Mouse (Mus musculus) limb, embryonic 11.5 days (tissue): ENCODE measurements around the gene Fgd3. TPM values are rescaled to one million over a fixed set of nuclear protein-coding genes. Genes with fewer than 3 reads are reported as not detected.

Source experiments
- ATAC-seq: fragments of 200-750 bp; cut with Nextera tagmentation; 2 replicates; pipeline ENCODE4 v1.8.0; 2017; ENCODE audit warnings: low read depth; ENCODE audit not compliant: insufficient number of reproducible peaks, low FRiP score, low TSS enrichment
- DNase-seq: peaks from one replicate; pipeline ENCODE4 v3.0.0-alpha.2; 2015; ENCODE audit warnings: low spot score
- H3K27ac ChIP-seq: fragments of 300-500 bp; sonication (generic); replicated peaks from 2 replicates; pipeline ENCODE4 v1.5.1; 2014; ENCODE audit warnings: low read depth, mild to moderate bottlenecking, low read length
- H3K27me3 ChIP-seq: fragments of 300-500 bp; sonication (generic); 2 replicates; pipeline ENCODE4 v1.6.1; 2014; ENCODE audit warnings: mild to moderate bottlenecking, low read length, mixed read lengths; ENCODE audit not compliant: control insufficient read depth, insufficient read depth
- H3K36me3 ChIP-seq: fragments of 300-500 bp; sonication (generic); 2 replicates; pipeline ENCODE4 v1.6.1; 2014; ENCODE audit warnings: mild to moderate bottlenecking, low read length, moderate library complexity, mixed read lengths; ENCODE audit not compliant: control insufficient read depth, insufficient read depth
- H3K4me1 ChIP-seq: fragments of 300-500 bp; sonication (generic); 2 replicates; pipeline ENCODE4 v1.6.1; 2014; ENCODE audit warnings: low read length, mixed read lengths; ENCODE audit not compliant: control insufficient read depth, insufficient read depth
- H3K4me2 ChIP-seq: fragments of 300-500 bp; sonication (generic); 2 replicates; pipeline ENCODE4 v1.6.1; 2014; ENCODE audit warnings: low read depth, mild to moderate bottlenecking, moderate library complexity; ENCODE audit not compliant: severe bottlenecking
- H3K4me3 ChIP-seq: fragments of 300-500 bp; sonication (generic); 2 replicates; pipeline ENCODE4 v1.5.1; 2014; ENCODE audit warnings: low read depth, low read length
- H3K9ac ChIP-seq: fragments of 300-500 bp; sonication (generic); 2 replicates; pipeline ENCODE4 v1.6.1; 2014; ENCODE audit warnings: mild to moderate bottlenecking, low read length
- H3K9me3 ChIP-seq: fragments of 300-500 bp; sonication (generic); 2 replicates; pipeline ENCODE4 v1.6.1; 2016; ENCODE audit warnings: low read length; ENCODE audit not compliant: control insufficient read depth
- WGBS: fragments of 180-500 bp; shearing (Covaris S2); extraction: QIAGEN DNeasy Blood & Tissue Kit; methylation state at CpG from one replicate; pipeline ENCODE4 v1.1.7; 2014; 5-methylcytosine and 5-hydroxymethylcytosine counted together
- polyA plus RNA-seq: library from polyadenylated mRNA; unstranded; fragments of >200 nt; fragmentation: Nextera tagmentation; extraction: Ambion mirVana; gene quantifications from 2 replicates; pipeline ENCODE4 v1.2.1, GENCODE M21; 2014

Gene Fgd3
- polyA plus RNA-seq, 1 experiment from 2014 or later = 0.37 TPM

GRCm38 (mm10) chr13:49257819-49258313, 62.2 kb downstream of the Fgd3 start:
- Histone ChIP-seq H3K27ac (no peak overlapping the region), H3K4me1 (no peaks in the 10 kb centered on the region), H3K4me3 (no peak overlapping the region), H3K36me3 (no peaks in the 10 kb centered on the region), H3K9ac (no peak overlapping the region), H3K4me2 (no peak overlapping the region), H3K9me3 (no peaks in the 10 kb centered on the region), H3K27me3 (no peaks in the 10 kb centered on the region)
- no peak for ATAC-seq
- 70% methylated on average over 3 of the region's 3 CpGs for WGBS
- no peak for DNase-seq

GRCm38 (mm10) chr13:49252746-49253145, 67.4 kb downstream of the Fgd3 start:
- 0 out of 2 replicates have a peak, but pooled peaks cover 2% of the 10 kb centered on the region for H3K4me1 ChIP-seq
- no peak overlapping the region for H3K4me3 ChIP-seq
- peaks cover 10% of the 10 kb centered on the region for H3K27me3 ChIP-seq
- DNase-seq = no peak
- H3K9me3 ChIP-seq = no peaks in the 10 kb centered on the region
- no peak overlapping the region for H3K9ac ChIP-seq
- 90% methylated on average over 13 of the region's 13 CpGs for WGBS
- no peaks in the 10 kb centered on the region for H3K36me3 ChIP-seq
- H3K27ac ChIP-seq = no peak overlapping the region
- no peak for ATAC-seq
- H3K4me2 ChIP-seq = no peak overlapping the region

DNA sequence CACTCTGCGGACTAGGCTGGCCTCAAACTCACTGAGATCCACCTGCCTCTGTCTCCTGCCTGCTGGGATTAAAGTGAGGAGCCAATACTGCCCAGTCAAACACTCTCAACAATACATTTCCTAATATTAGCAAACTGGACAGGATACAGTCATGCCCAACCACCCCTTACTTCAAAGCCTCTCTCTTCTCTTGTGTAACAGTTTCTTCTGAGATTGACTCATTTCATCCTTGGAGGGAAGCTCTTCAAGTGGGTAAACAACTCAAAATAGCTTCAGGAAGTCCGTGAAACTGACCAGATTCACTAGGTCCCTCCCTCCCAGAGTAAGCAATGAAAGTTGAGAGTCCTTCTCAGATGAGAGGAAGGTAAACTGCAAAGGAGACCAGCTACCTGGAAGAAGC, 68.0 kb downstream of the Fgd3 start:
- no peak overlapping the region for H3K4me3 ChIP-seq
- 78% methylated on average over 2 of the region's 2 CpGs for WGBS
- no peak overlapping the region for H3K27ac ChIP-seq
- H3K27me3 ChIP-seq = peaks cover 17% of the 10 kb centered on the region
- DNase-seq (no peak), ATAC-seq (no peak)
- no peak overlapping the region for H3K9ac ChIP-seq
- no peaks in the 10 kb centered on the region for H3K36me3 ChIP-seq
- no peaks in the 10 kb centered on the region for H3K9me3 ChIP-seq
- H3K4me1 ChIP-seq = 0 out of 2 replicates have a peak, but pooled peaks cover 2% of the 10 kb centered on the region
- H3K4me2 ChIP-seq = no peak overlapping the region

DNA sequence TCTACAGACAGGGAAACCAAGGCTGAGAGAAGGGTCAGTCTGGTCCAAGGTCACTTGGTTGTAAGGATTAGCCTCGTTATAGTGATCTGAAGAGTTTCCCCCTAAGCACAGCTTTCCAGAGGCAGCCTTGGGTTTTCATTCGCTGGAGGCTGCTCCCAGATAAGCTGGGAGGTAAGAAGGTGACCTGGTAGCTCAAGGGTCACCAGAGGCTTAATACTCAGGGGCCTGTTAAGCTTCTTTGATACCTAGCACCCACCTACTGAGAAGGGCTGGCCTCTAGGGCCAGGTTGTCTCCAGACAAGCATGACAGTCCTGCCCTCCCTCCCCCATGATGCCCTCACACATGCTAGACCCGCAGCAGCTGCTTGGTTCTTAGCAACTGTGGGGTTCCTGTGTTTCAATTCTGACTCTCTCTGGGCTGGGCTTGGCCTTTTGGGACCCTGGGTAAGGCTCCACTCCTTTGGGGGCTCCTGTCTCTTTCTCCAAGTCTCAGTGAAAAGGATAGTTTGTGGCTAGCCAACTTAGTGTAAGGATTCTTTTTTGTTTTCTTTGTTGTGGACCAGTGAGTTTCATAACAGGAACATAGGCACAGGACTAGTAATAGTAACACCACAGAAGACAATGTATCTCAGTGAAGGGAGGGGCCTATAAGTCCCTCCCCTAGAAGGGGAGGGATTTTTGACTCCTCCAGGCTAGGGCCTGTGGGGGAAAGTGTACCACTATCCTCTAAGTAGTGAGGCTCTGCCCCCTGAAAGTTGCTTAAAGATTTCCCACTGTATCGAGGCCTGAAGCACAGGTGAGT, 69.2 kb downstream of the Fgd3 start:
- no peak overlapping the region for H3K4me2 ChIP-seq
- 40% methylated on average over 4 of the region's 4 CpGs for WGBS
- no peak for ATAC-seq
- H3K36me3 ChIP-seq = no peaks in the 10 kb centered on the region
- no peaks in the 10 kb centered on the region for H3K9me3 ChIP-seq
- 0 out of 2 replicates have a peak, but pooled peaks cover 2% of the 10 kb centered on the region for H3K4me1 ChIP-seq
- H3K9ac ChIP-seq = no peak overlapping the region
- H3K4me3 ChIP-seq = no peak overlapping the region
- no peak overlapping the region for H3K27ac ChIP-seq
- H3K27me3 ChIP-seq = peaks cover 23% of the 10 kb centered on the region
- no peak for DNase-seq

DNA sequence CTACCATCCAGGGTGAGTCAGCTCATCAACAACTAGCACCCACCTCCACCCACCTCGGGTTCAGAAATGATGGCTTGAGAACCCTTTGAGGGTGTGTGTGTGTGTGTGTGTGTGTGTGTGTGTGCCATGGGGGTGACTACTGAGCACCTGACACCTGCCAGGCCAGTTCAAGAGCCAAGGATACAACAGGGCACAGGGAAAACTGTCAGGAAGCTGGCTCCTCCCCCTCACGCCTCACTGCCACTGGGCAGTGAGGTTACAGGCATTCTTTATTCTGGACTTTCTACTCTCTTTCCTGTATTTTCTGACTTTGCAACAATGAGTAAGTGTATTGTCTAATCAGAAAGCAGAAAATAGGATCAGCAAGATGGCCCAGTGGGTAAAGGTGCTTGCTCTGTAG, 70.5 kb downstream of the Fgd3 start:
- WGBS = 71% methylated on average over 2 of the region's 2 CpGs
- DNase-seq = no peak
- no peak overlapping the region for H3K27ac ChIP-seq
- no peak overlapping the region for H3K4me3 ChIP-seq
- no peak overlapping the region for H3K9ac ChIP-seq
- 0 out of 2 replicates have a peak, but pooled peaks cover 2% of the 10 kb centered on the region for H3K4me1 ChIP-seq
- no peaks in the 10 kb centered on the region for H3K36me3 ChIP-seq
- H3K4me2 ChIP-seq = no peak overlapping the region
- H3K27me3 ChIP-seq = peaks cover 25% of the 10 kb centered on the region
- ATAC-seq = no peak
- H3K9me3 ChIP-seq = no peaks in the 10 kb centered on the region

DNA sequence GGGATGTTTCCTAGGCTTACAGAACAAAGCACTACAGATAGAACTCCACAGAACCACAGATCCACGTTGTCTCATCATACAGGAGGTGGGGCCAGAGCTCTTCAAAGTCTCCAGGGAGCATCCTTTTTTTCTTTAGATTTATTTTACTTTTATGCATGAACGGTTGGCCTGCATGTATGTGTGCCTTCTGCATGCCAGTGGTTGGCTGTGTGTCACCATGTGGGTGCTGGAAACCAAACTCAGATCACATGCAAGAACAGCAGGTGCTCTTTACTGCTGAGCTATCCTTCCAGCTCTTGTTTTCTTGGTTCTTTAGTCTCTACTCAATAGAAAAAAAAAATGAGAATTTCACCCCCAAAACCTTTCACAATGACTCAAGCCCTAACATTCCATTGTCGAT, 71.2 kb downstream of the Fgd3 start:
- no peak overlapping the region for H3K4me2 ChIP-seq
- no peak for ATAC-seq
- 65% methylated on average over 3 of the region's 3 CpGs for WGBS

GRCm38 (mm10) chr13:49248467-49248862, 71.6 kb downstream of the Fgd3 start, which contains the start of gene Susd3:
Gene Susd3, minus strand, starts transcription at chr13:49248706.
- Histone ChIP-seq H3K4me1 (0 out of 2 replicates have a peak, but pooled peaks cover 2% of the 10 kb centered on the region), H3K9ac (no peak within 1 kb of the TSS), H3K27ac (no peak within 1 kb of the TSS), H3K4me2 (peak within 1 kb of the TSS; percentile 68), H3K4me3 (peak within 1 kb of the TSS; percentile 36), H3K27me3 (peaks cover 25% of the 10 kb centered on the region), H3K36me3 (no peaks in the 10 kb centered on the region), H3K9me3 (no peaks in the 10 kb centered on the region)
- DNase-seq = no peak
- 19% methylated on average over 7 of the region's 8 CpGs for WGBS
- no peak for ATAC-seq

More for the DNA sequence above, 71.2 kb downstream of the Fgd3 start:
- Histone ChIP-seq H3K36me3 (no peaks in the 10 kb centered on the region), H3K9me3 (no peaks in the 10 kb centered on the region), H3K27ac (no peak overlapping the region), H3K27me3 (peaks cover 25% of the 10 kb centered on the region), H3K9ac (no peak overlapping the region), H3K4me3 (no peak overlapping the region), H3K4me1 (0 out of 2 replicates have a peak, but pooled peaks cover 2% of the 10 kb centered on the region)
- DNase-seq = no peak

DNA sequence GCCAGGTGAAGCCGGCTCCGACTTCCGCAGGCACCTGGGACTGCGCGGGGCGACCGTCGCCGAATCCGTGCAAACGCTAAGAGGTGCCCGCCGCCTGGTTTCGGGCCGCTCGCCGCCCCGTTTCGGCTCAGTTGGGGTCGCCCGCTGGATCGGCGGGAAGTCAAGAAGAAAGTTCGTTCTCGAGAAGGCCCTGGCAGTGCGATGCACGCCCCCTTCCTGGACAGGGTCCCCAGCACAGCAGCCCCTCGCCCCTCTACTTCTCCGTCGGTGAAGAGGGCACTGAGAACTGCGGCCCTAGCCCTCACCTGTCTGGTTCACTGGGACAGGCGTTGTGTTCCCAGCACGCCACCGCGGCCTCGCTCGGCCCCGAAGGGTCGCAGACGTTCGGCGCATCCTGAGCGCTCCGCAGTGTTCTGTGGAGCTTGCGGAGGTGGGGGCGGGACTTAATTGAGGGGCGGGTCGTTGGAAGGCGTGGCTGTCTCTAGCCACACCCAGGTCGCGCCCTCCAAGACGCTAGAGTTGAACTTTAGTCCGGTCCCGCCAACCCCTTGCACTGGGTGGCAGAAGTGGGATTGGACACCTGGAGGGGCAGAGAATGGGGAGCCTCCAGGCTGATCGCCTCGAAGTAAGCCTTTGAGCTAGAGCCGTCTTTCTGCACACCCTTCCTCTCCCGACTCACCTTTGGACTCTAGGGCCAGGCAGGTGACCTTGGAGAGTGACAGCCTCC, 72.2 kb downstream of the Fgd3 start:
- H3K9ac ChIP-seq = no peak overlapping the region
- DNase-seq = peak; percentile 66
- H3K4me3 ChIP-seq = peak overlapping the region; percentile 36
- H3K9me3 ChIP-seq = no peaks in the 10 kb centered on the region
- H3K4me2 ChIP-seq = peak overlapping the region; percentile 68
- no peaks in the 10 kb centered on the region for H3K36me3 ChIP-seq
- peaks cover 25% of the 10 kb centered on the region for H3K27me3 ChIP-seq
- H3K4me1 ChIP-seq = 0 out of 2 replicates have a peak, but pooled peaks cover 2% of the 10 kb centered on the region
- 1% methylated on average over 58 of the region's 58 CpGs for WGBS
- H3K27ac ChIP-seq = no peak overlapping the region
- ATAC-seq = no peak
